In genomic region chr13:20012621-20013020, GRCm38 (mm10) we compare ENCODE assay signal across 10 mouse cellular contexts.
A peak's percentile ranks its signal among the peaks of the same experiment; 100 is the strongest.
DNase-seq lines count a peak whose midpoint lies in the region.
"Had no signal": no experiment of that assay in that cellular context is flagged by ENCODE, and none has a peak within 500 bp of the region (broad histone marks: within the 10 kb centered on the region; RNA-seq: fewer than 3 reads in every experiment).

No protein-coding gene starts in this region.

- intact Hi-C loops in gastrocnemius, postnatal 36 days (cut with DNase I): no loop called here
- intact Hi-C loops in left cerebral cortex, postnatal 14 days (cut with DNase I): no loop called here

- peak; percentile 8 to 12 for DNase-seq in cerebellum, postnatal 10 days
- no peak for DNase-seq in cerebellum, adult 9-11 months
- peak; percentile 11 for DNase-seq in layer of hippocampus, adult 9-11 months
- no peak for DNase-seq in layer of hippocampus, postnatal 14 days (ENCODE audit: low spot score in 2 of 2)
- peak; percentile 67 for DNase-seq in 3T3-L1 (ENCODE audit: low read depth, low spot score)
- peak; percentile 52 to 64 for DNase-seq in adrenal gland, postnatal 36 days
- no peak for DNase-seq in gastrocnemius, postnatal 36 days
- no peak for DNase-seq in left cerebral cortex, postnatal 14 days (ENCODE audit: low spot score in 2 of 2)
- DNase-seq: cerebellum, postnatal 36 days; gastrocnemius, postnatal 10 days had no signal

Comparison
In these comparisons a context has a peak if more than half of its experiments do, and no peak if none do; other contexts are left out.
1. DNase-seq: peak in cerebellum, postnatal 10 days (2 of 2), layer of hippocampus, adult 9-11 months (single experiment), 3T3-L1 (single experiment) and adrenal gland, postnatal 36 days (2 of 2); none in cerebellum, adult 9-11 months (single experiment), layer of hippocampus, postnatal 14 days (0 of 2), gastrocnemius, postnatal 36 days (0 of 2) and left cerebral cortex, postnatal 14 days (0 of 2).